Mouse (Mus musculus) right cerebral cortex, postnatal 36 days (tissue): Measurements from ENCODE around the gene Pakap.

ENCODE experiments used
- DNase-seq, 2 experiments: peaks; one replicate each; pipeline ENCODE4 v3.0.0; 2022; ENCODE audit warnings: low spot score in 2 of 2, mixed read lengths in 1 of 2

The Pakap gene

GRCm38 (mm10) chr4:57764392-57764791 lies 196.4 kb downstream of the Pakap start:
- no peak for DNase-seq

GRCm38 (mm10) chr4:57764926-57765325 lies 196.9 kb downstream of the Pakap start:
- DNase-seq: no peak

- no peak for DNase-seq
These were observed 197.8 kb downstream of the Pakap start for GRCm38 (mm10) chr4:57765806-57766205.

- no peak for DNase-seq
These were observed 201.0 kb downstream of the Pakap start for GRCm38 (mm10) chr4:57769007-57769406.

GRCm38 (mm10) chr4:57770185-57770823 lies 202.3 kb downstream of the Pakap start:
- no peak for DNase-seq

GRCm38 (mm10) chr4:57771558-57772219 lies 203.7 kb downstream of the Pakap start:
- no peak for DNase-seq

- no peak for DNase-seq
These were observed 205.0 kb downstream of the Pakap start for GRCm38 (mm10) chr4:57772851-57773510.

GRCm38 (mm10) chr4:57774517-57774916 lies 206.5 kb downstream of the Pakap start:
- no peak for DNase-seq

GRCm38 (mm10) chr4:57775582-57775981 lies 207.6 kb downstream of the Pakap start:
- no peak for DNase-seq

- DNase-seq: no peak
These were observed 212.4 kb downstream of the Pakap start for GRCm38 (mm10) chr4:57780403-57780802.

- DNase-seq: no peak
These were observed 213.1 kb downstream of the Pakap start for GRCm38 (mm10) chr4:57780833-57781641.

- DNase-seq: no peak
These were observed 214.0 kb downstream of the Pakap start for GRCm38 (mm10) chr4:57781994-57782393.

GRCm38 (mm10) chr4:57782549-57783390 lies 214.8 kb downstream of the Pakap start:
- no peak for DNase-seq

- no peak for DNase-seq
These were observed 215.4 kb downstream of the Pakap start for GRCm38 (mm10) chr4:57783391-57783770.

GRCm38 (mm10) chr4:57783853-57784600 lies 216.0 kb downstream of the Pakap start:
- no peak for DNase-seq

- no peak for DNase-seq
These were observed 220.7 kb downstream of the Pakap start for GRCm38 (mm10) chr4:57788709-57789108.

- no peak for DNase-seq
These were observed 221.1 kb downstream of the Pakap start for GRCm38 (mm10) chr4:57789118-57789517.

GRCm38 (mm10) chr4:57793989-57794388 lies 226.0 kb downstream of the Pakap start:
- DNase-seq: no peak

GRCm38 (mm10) chr4:57794547-57794946 lies 226.6 kb downstream of the Pakap start:
- no peak for DNase-seq

GRCm38 (mm10) chr4:57797548-57798285 lies 229.7 kb downstream of the Pakap start:
- DNase-seq: no peak
